Comparison of ENCODE assay signal across 9 mouse cellular contexts in the genomic region with DNA sequence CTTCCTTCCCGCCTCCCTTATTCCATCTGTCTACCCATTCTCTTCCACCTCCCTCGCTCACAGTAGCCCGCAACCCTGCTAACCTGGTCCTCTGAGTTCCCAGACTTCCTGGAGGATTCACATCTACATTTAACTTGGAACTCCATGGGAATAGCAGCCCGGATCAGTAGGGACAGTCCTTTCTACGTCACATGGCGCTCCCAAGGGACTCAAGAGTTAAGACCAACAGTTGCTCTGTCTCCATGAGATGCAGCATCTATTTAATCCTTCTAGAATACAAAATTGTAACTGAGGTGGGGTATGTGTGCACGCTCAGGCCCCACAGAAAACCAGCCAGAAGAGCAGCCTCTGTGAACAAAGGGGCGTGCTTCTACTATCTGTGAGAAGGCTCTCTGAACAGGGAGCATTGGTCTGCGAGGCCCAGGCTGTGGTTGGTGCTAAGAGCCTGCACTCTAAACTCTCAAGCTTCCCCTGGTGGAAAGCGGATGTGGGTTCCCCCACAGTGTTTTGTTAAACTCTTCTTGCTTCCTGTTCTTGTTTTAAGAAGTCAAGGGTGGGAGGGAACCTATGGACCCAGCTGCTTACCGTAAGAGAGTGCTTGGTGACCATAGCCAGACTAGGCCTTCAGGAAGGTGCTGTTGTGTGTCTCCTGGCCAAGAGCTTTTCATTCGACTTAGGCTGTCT. TPM values are rescaled to one million over a fixed set of nuclear protein-coding genes. Genes with fewer than 3 reads are reported as not detected.
DNase-seq lines count a peak whose midpoint lies in the region; ATAC-seq lines count a peak whose summit lies in the region.
"Had no signal": no experiment of that assay in that cellular context is flagged by ENCODE, and none has a peak within 500 bp of the region (broad histone marks: within the 10 kb centered on the region; RNA-seq: fewer than 3 reads in every experiment).

No protein-coding gene starts in this region.

- no peaks in the 10 kb centered on the region for H3K9me3 ChIP-seq in heart, embryonic 14.5 days (ENCODE audit: control insufficient read depth, low read length)
- no peaks in the 10 kb centered on the region for H3K9me3 ChIP-seq in liver, embryonic 11.5 days (ENCODE audit: control insufficient read depth, low read length)
- H3K9me3 ChIP-seq: hindbrain, embryonic 15.5 days had no signal

- 56% methylated on average over 12 of the region's 12 CpGs for WGBS in heart, embryonic 14.5 days
- WGBS in liver, embryonic 11.5 days, result 49% methylated on average over 12 of the region's 12 CpGs

- ATAC-seq in heart, embryonic 14.5 days (ENCODE audit: insufficient number of reproducible peaks, insufficient read depth, low FRiP score, low read depth), result peak; percentile 58
- peak; percentile 35; the same call in 1 of the 2 replicates for ATAC-seq in liver, embryonic 11.5 days (replicated peaks; ENCODE audit: low FRiP score)

- H3K4me1 ChIP-seq in heart, embryonic 14.5 days (ENCODE audit: control insufficient read depth in 2 of 2, insufficient read depth in 2 of 2, low read length in 2 of 2), result peaks cover 29 to 32% of the 10 kb centered on the region in 2 experiments
- H3K4me1 ChIP-seq in liver, embryonic 11.5 days (replicated peaks; ENCODE audit: control insufficient read depth, insufficient read depth, low read length), result peaks cover 6% of the 10 kb centered on the region

- H3K36me3 ChIP-seq in heart, embryonic 14.5 days (ENCODE audit: control insufficient read depth, insufficient read depth, low read length), result no peaks in the 10 kb centered on the region
- no peaks in the 10 kb centered on the region for H3K36me3 ChIP-seq in liver, embryonic 11.5 days (ENCODE audit: control insufficient read depth, insufficient read depth, low read length)
- H3K36me3 ChIP-seq: hindbrain, embryonic 15.5 days had no signal

- DNase-seq in layer of hippocampus, adult 9-11 months, result peak; percentile 53
- no peak for DNase-seq in layer of hippocampus, postnatal 10 days (ENCODE audit: low spot score in 2 of 2)
- DNase-seq in liver, embryonic 11.5 days (ENCODE audit: low spot score), result peak; percentile 45
- peak; percentile 73 for DNase-seq in skeletal muscle tissue, adult 2 months (ENCODE audit: low read depth, low spot score)
- DNase-seq in embryo, embryonic 9.5 days (ENCODE audit: extremely low spot score), result no peak
- DNase-seq in gastrocnemius, postnatal 14 days, result no peak
- DNase-seq in yolk sac, embryonic 10.5 days (ENCODE audit: low spot score), result no peak

- peak overlapping the region; percentile 60 for H3K4me2 ChIP-seq in heart, embryonic 14.5 days (ENCODE audit: low read length)
- no peak overlapping the region for H3K4me2 ChIP-seq in liver, embryonic 11.5 days
- H3K4me2 ChIP-seq: hindbrain, embryonic 15.5 days had no signal

- H3K27ac ChIP-seq in heart, embryonic 14.5 days (replicated peaks in 1 of 2; ENCODE audit: control insufficient read depth in 1 of 2, insufficient read depth in 1 of 2, low read depth in 2 of 2, low read length in 2 of 2), result peak overlapping the region; percentile 64 to 65
- no peak overlapping the region for H3K27ac ChIP-seq in liver, embryonic 11.5 days (ENCODE audit: low read depth, low read length)
- H3K27ac ChIP-seq: hindbrain, embryonic 15.5 days had no signal

- intact Hi-C loops in gastrocnemius, postnatal 14 days (cut with DNase I; ENCODE audit: low total_unique reads), result no loop called here

- H3K4me3 ChIP-seq in heart, embryonic 14.5 days (ENCODE audit: control insufficient read depth in 1 of 2, insufficient read depth in 1 of 2, low read depth in 1 of 2, low read length in 2 of 2), result no peak overlapping the region
- H3K4me3 ChIP-seq in liver, embryonic 11.5 days (ENCODE audit: low read depth, low read length), result no peak overlapping the region
- H3K4me3 ChIP-seq: hindbrain, embryonic 15.5 days had no signal

- H3K9ac ChIP-seq in heart, embryonic 14.5 days (ENCODE audit: low read length), result no peak overlapping the region
- H3K9ac ChIP-seq in liver, embryonic 11.5 days (ENCODE audit: low read depth, low read length), result no peak overlapping the region
- H3K9ac ChIP-seq: hindbrain, embryonic 15.5 days had no signal

- no peaks in the 10 kb centered on the region for H3K27me3 ChIP-seq in heart, embryonic 14.5 days (ENCODE audit: control insufficient read depth, insufficient read depth, low read length)
- H3K27me3 ChIP-seq in liver, embryonic 11.5 days (replicated peaks; ENCODE audit: control insufficient read depth, insufficient read depth, low read length), result no peaks in the 10 kb centered on the region; the same call in 1 of the 2 replicates
- H3K27me3 ChIP-seq: hindbrain, embryonic 15.5 days had no signal

RNA-seq across cellular contexts. Expression of a gene that starts 2.2 kb away (rescaled TPM):
- 1 to 10 TPM; 2.6 to 2.9 TPM for total RNA-seq in layer of hippocampus, postnatal 10 days (2021)
- polyA plus RNA-seq in heart, embryonic 14.5 days (2014; fragmentation: Nextera tagmentation; extraction: Ambion mirVana), result 7.6 and 8.1 TPM in 2 replicates
- 0.52 and 1.2 TPM in 2 replicates for polyA plus RNA-seq in liver, embryonic 11.5 days (2014; fragmentation: Nextera tagmentation; extraction: Ambion mirVana)
- total RNA-seq in gastrocnemius, postnatal 14 days (2021), result 1 to 10 TPM; 5.6 to 7.4 TPM

RNA-seq across cellular contexts. Expression of a gene that starts 29.9 kb away (rescaled TPM):
- total RNA-seq in layer of hippocampus, postnatal 10 days (2021), result 1 to 10 TPM; 2.7 to 3.7 TPM
- 0.69 and 1.4 TPM in 2 replicates for polyA plus RNA-seq in heart, embryonic 14.5 days (2014; fragmentation: Nextera tagmentation; extraction: Ambion mirVana)
- polyA plus RNA-seq in liver, embryonic 11.5 days (2014; fragmentation: Nextera tagmentation; extraction: Ambion mirVana), result 4.2 and 4.9 TPM in 2 replicates
- under 1 TPM; 0.66 TPM for total RNA-seq in gastrocnemius, postnatal 14 days (2021)

RNA-seq across cellular contexts. Expression of a gene that starts 31.2 kb away (rescaled TPM):
- 10 to 100 TPM; 24.0 to 24.7 TPM for total RNA-seq in layer of hippocampus, postnatal 10 days (2021)
- 1.1 and 2.7 TPM in 2 replicates for polyA plus RNA-seq in heart, embryonic 14.5 days (2014; fragmentation: Nextera tagmentation; extraction: Ambion mirVana)
- 0.48 and 0.52 TPM in 2 replicates for polyA plus RNA-seq in liver, embryonic 11.5 days (2014; fragmentation: Nextera tagmentation; extraction: Ambion mirVana)
- under 1 TPM; 0.53 to 0.90 TPM for total RNA-seq in gastrocnemius, postnatal 14 days (2021)

RNA-seq across cellular contexts. Expression of a gene that starts 52.5 kb away (rescaled TPM):
- total RNA-seq in layer of hippocampus, postnatal 10 days (2021), result 1 to 10 TPM; 1.6 to 2.8 TPM
- polyA plus RNA-seq in heart, embryonic 14.5 days (2014; fragmentation: Nextera tagmentation; extraction: Ambion mirVana), result 11.7 and 13.3 TPM in 2 replicates
- polyA plus RNA-seq in liver, embryonic 11.5 days (2014; fragmentation: Nextera tagmentation; extraction: Ambion mirVana), result 0.91 and 1.5 TPM in 2 replicates
- total RNA-seq in gastrocnemius, postnatal 14 days (2021), result 1 to 10 TPM; 2.1 to 3.2 TPM

Comparison
In these comparisons a context has a peak if more than half of its experiments do, and no peak if none do; other contexts are left out.
1. DNase-seq: peak in layer of hippocampus, adult 9-11 months (single experiment), liver, embryonic 11.5 days (single experiment) and skeletal muscle tissue, adult 2 months (single experiment); none in layer of hippocampus, postnatal 10 days (0 of 2), embryo, embryonic 9.5 days (single experiment), gastrocnemius, postnatal 14 days (single experiment) and yolk sac, embryonic 10.5 days (single experiment).
2. RNA of a gene that starts 31.2 kb away (total RNA-seq): 24.0 to 24.7 TPM in layer of hippocampus, postnatal 10 days; 0.53 to 0.90 TPM in gastrocnemius, postnatal 14 days; every median in the first group is over 10 times any median in the second.